Mouse (Mus musculus) megakaryocyte, embryonic 14.5 days (primary cell): ENCODE data around the gene Gm45140.

ENCODE experiments used
- FLI1 ChIP-seq: IDR thresholded peaks from 2 replicates; pipeline ENCODE4 v1.6.1; 2012; ENCODE audit warnings: low read length, inconsistent platforms, mixed read lengths
- GATA1 ChIP-seq: IDR thresholded peaks from 3 replicates; pipeline ENCODE4 v1.6.1; 2012; ENCODE audit warnings: mixed read lengths, low read length, inconsistent platforms, borderline replicate concordance

- TF ChIP-seq FLI1 (no peak), GATA1 (no peak)
These were observed 31.7 kb upstream of the Gm45140 start for GRCm38 (mm10) chr6:87867256-87867655.
